Mouse (Mus musculus): Measurements from ENCODE around the gene Zdhhc17.

Gene Zdhhc17

GRCm38 (mm10) chr10:110958879-110959278 lies 51.1 kb downstream of the Zdhhc17 start:
- no peak for DNase-seq (ENCODE audit: low read depth)

- no peak for DNase-seq (ENCODE audit: low read depth)
Measured at GRCm38 (mm10) chr10:110952937-110953451, 56.9 kb downstream of the Zdhhc17 start.

- no peak for DNase-seq (ENCODE audit: low read depth)
Measured at GRCm38 (mm10) chr10:110952271-110952670, 57.7 kb downstream of the Zdhhc17 start.

- peak; percentile 19 for DNase-seq (ENCODE audit: low read depth)
Measured at GRCm38 (mm10) chr10:110951748-110952147, 58.2 kb downstream of the Zdhhc17 start.

- no peak for DNase-seq (ENCODE audit: low read depth)
Measured at GRCm38 (mm10) chr10:110951112-110951511, 58.8 kb downstream of the Zdhhc17 start.

GRCm38 (mm10) chr10:110947574-110947973 lies 62.4 kb downstream of the Zdhhc17 start:
- DNase-seq (ENCODE audit: low read depth) = no peak

GRCm38 (mm10) chr10:110945966-110946365 lies 64.0 kb downstream of the Zdhhc17 start:
- no peak for DNase-seq (ENCODE audit: low read depth)

- DNase-seq (ENCODE audit: low read depth) = no peak
Measured at GRCm38 (mm10) chr10:110944175-110944574, 65.8 kb downstream of the Zdhhc17 start.

GRCm38 (mm10) chr10:110942806-110943205 lies 67.1 kb downstream of the Zdhhc17 start:
- DNase-seq (ENCODE audit: low read depth) = no peak

- DNase-seq (ENCODE audit: low read depth) = no peak
Measured at GRCm38 (mm10) chr10:110941968-110942367, 68.0 kb downstream of the Zdhhc17 start.

GRCm38 (mm10) chr10:110940740-110941398 lies 69.1 kb downstream of the Zdhhc17 start:
- no peak for DNase-seq (ENCODE audit: low read depth)

- DNase-seq (ENCODE audit: low read depth) = no peak
Measured at GRCm38 (mm10) chr10:110939717-110940116, 70.2 kb downstream of the Zdhhc17 start.

- DNase-seq (ENCODE audit: low read depth) = no peak
Measured at GRCm38 (mm10) chr10:110938841-110939549, 70.9 kb downstream of the Zdhhc17 start.

GRCm38 (mm10) chr10:110938361-110938760 lies 71.6 kb downstream of the Zdhhc17 start:
- no peak for DNase-seq (ENCODE audit: low read depth)

- no peak for DNase-seq (ENCODE audit: low read depth)
Measured at GRCm38 (mm10) chr10:110935669-110936068, 74.3 kb downstream of the Zdhhc17 start.

- no peak for DNase-seq (ENCODE audit: low read depth)
Measured at GRCm38 (mm10) chr10:110935081-110935480, 74.9 kb downstream of the Zdhhc17 start.

GRCm38 (mm10) chr10:110933584-110933983 lies 76.4 kb downstream of the Zdhhc17 start:
- no peak for DNase-seq (ENCODE audit: low read depth)

- peak; percentile 85 for DNase-seq (ENCODE audit: low read depth)
Measured at GRCm38 (mm10) chr10:110931913-110932560, 77.9 kb downstream of the Zdhhc17 start.

- peak; percentile 5 for DNase-seq (ENCODE audit: low read depth)
Measured at GRCm38 (mm10) chr10:110931161-110931912, 78.6 kb downstream of the Zdhhc17 start.

- no peak for DNase-seq (ENCODE audit: low read depth)
Measured at GRCm38 (mm10) chr10:110929756-110930155, 80.2 kb downstream of the Zdhhc17 start.

GRCm38 (mm10) chr10:110927491-110927890 lies 82.4 kb downstream of the Zdhhc17 start:
- no peak for DNase-seq (ENCODE audit: low read depth)

GRCm38 (mm10) chr10:110922612-110923011 lies 87.3 kb downstream of the Zdhhc17 start:
- DNase-seq (ENCODE audit: low read depth) = no peak
